Mouse (Mus musculus) liver, embryonic 14.5 days (tissue): Measurements from ENCODE around the gene 4933421I07Rik. TPM values are rescaled to one million over a fixed set of nuclear protein-coding genes. Genes with fewer than 3 reads are reported as not detected.

Experiments used
- ATAC-seq: fragments of 200-750 bp; cut with Nextera tagmentation; 2 replicates; pipeline ENCODE4 v1.8.0; 2017; ENCODE audit warnings: moderate number of reproducible peaks, mild to moderate bottlenecking, moderate library complexity; ENCODE audit not compliant: insufficient read depth
- DNase-seq, 3 experiments: peaks; one replicate each; pipeline ENCODE4 v3.0.0-alpha.2; 2012 to 2013; ENCODE audit warnings: low read depth in 3 of 3, low spot score in 3 of 3
- H3K27ac ChIP-seq: fragments of 300-500 bp; sonication (generic); 2 replicates; pipeline ENCODE4 v1.5.1; 2014; ENCODE audit warnings: moderate library complexity, mild to moderate bottlenecking, control low read depth, inconsistent platforms
- H3K27me3 ChIP-seq: fragments of 300-500 bp; sonication (generic); 2 replicates; pipeline ENCODE4 v1.6.1; 2014; ENCODE audit warnings: mild to moderate bottlenecking, low read length, moderate library complexity; ENCODE audit not compliant: control insufficient read depth, insufficient read depth
- H3K36me3 ChIP-seq: fragments of 300-500 bp; sonication (generic); replicated peaks from 2 replicates; pipeline ENCODE4 v1.6.1; 2014; ENCODE audit warnings: low read depth; ENCODE audit not compliant: control insufficient read depth, insufficient read depth
- H3K4me1 ChIP-seq, 2 experiments: fragments of 200-500 bp in 1 of 2; fragments of 300-500 bp in 1 of 2; sonication (generic) in 1 of 2; replicated peaks; 2 replicates each; pipeline ENCODE4 v1.6.1; 2012 to 2014; ENCODE audit warnings: antibody characterized with exemption in 1 of 2, inconsistent platforms in 1 of 2, low read length in 1 of 2; ENCODE audit not compliant: control insufficient read depth in 2 of 2, insufficient read depth in 2 of 2
- H3K4me2 ChIP-seq: fragments of 300-500 bp; sonication (generic); 2 replicates; pipeline ENCODE4 v1.6.1; 2014; ENCODE audit warnings: low read depth, mild to moderate bottlenecking, control low read depth, moderate library complexity
- H3K4me3 ChIP-seq, 2 experiments: fragments of 200-500 bp in 1 of 2; fragments of 300-500 bp in 1 of 2; sonication (generic) in 1 of 2; 2 replicates each; pipeline ENCODE4 v1.5.1; 2012 to 2014; ENCODE audit warnings: low read depth in 2 of 2, low read length in 2 of 2, mild to moderate bottlenecking in 2 of 2, control low read depth in 1 of 2, inconsistent platforms in 1 of 2, moderate library complexity in 1 of 2; ENCODE audit not compliant: insufficient read depth in 1 of 2
- H3K9ac ChIP-seq: fragments of 300-500 bp; sonication (generic); replicated peaks from 2 replicates; pipeline ENCODE4 v1.6.1; 2014; ENCODE audit warnings: mild to moderate bottlenecking, control low read depth, moderate library complexity
- H3K9me3 ChIP-seq: fragments of 300-500 bp; sonication (generic); 2 replicates; pipeline ENCODE4 v1.6.1; 2016; ENCODE audit warnings: low read length, mixed read lengths; ENCODE audit not compliant: control insufficient read depth
- CTCF ChIP-seq: IDR thresholded peaks from 2 replicates; pipeline ENCODE4 v1.5.1; 2016; ENCODE audit warnings: antibody characterized with exemption, low read depth, control low read depth
- EP300 ChIP-seq: IDR thresholded peaks from 2 replicates; pipeline ENCODE4 v1.6.1; 2016; ENCODE audit warnings: antibody characterized with exemption, low read depth
- WGBS: fragments of 180-500 bp; shearing (Covaris S2); extraction: QIAGEN DNeasy Blood & Tissue Kit; methylation state at CpG from one replicate; pipeline ENCODE4 v1.1.7; 2014; ENCODE audit not compliant: insufficient replicate concordance; 5-methylcytosine and 5-hydroxymethylcytosine counted together
- polyA plus RNA-seq, 2 experiments: library from polyadenylated mRNA; depleted of rRNA in 1 of 2; stranded (reverse) in 1 of 2; unstranded in 1 of 2; fragments of >200 nt; fragmentation: Nextera tagmentation in 1 of 2; extraction: Ambion mirVana in 1 of 2; gene quantifications; 2 replicates each; pipeline versions ENCODE4 v1.2.1 to v1.2.3; 2012 to 2014

4933421I07Rik gene
- not detected in 2 replicates for polyA plus RNA-seq (2012; rRNA removed)
- polyA plus RNA-seq (2014; fragmentation: Nextera tagmentation; extraction: Ambion mirVana): not detected in 2 replicates

GRCm38 (mm10) chr7:42447850-42448249 lies at the start of gene 4933421I07Rik:
Gene 4933421I07Rik, minus strand, starts transcription at chr7:42448120.
- Histone ChIP-seq H3K9me3 (no peaks in the 10 kb centered on the region), H3K4me1 (no peaks in the 10 kb centered on the region), H3K4me2 (no peak within 1 kb of the TSS), H3K4me3 (no peak within 1 kb of the TSS), H3K27me3 (no peaks in the 10 kb centered on the region), H3K9ac (no peak within 1 kb of the TSS), H3K27ac (no peak within 1 kb of the TSS), H3K36me3 (no peaks in the 10 kb centered on the region)
- TF ChIP-seq CTCF (no peak), EP300 (no peak)
- ATAC-seq (no peak), DNase-seq (no peak)
- WGBS: 56% methylated on average over 5 of the region's 5 CpGs

- no peaks in the 10 kb centered on the region for H3K27me3 ChIP-seq
- H3K4me2 ChIP-seq: no peak overlapping the region
- TF ChIP-seq EP300: no peak
- no peak for TF ChIP-seq CTCF
- WGBS: 64% methylated on average over 9 of the region's 9 CpGs
- no peak for ATAC-seq
- no peak overlapping the region for H3K27ac ChIP-seq
- H3K36me3 ChIP-seq: no peaks in the 10 kb centered on the region
- H3K4me1 ChIP-seq: no peaks in the 10 kb centered on the region
- no peaks in the 10 kb centered on the region for H3K9me3 ChIP-seq
- no peak overlapping the region for H3K4me3 ChIP-seq
- no peak overlapping the region for H3K9ac ChIP-seq
- no peak for DNase-seq
Measured at GRCm38 (mm10) chr7:42497356-42497755, 49.4 kb upstream of the 4933421I07Rik start.

- Histone ChIP-seq H3K4me3 (no peak overlapping the region), H3K4me1 (no peaks in the 10 kb centered on the region), H3K36me3 (no peaks in the 10 kb centered on the region), H3K9ac (no peak overlapping the region), H3K27me3 (no peaks in the 10 kb centered on the region), H3K27ac (no peak overlapping the region), H3K4me2 (no peak overlapping the region), H3K9me3 (no peaks in the 10 kb centered on the region)
- no peak for ATAC-seq
- TF ChIP-seq EP300 (no peak), CTCF (no peak)
- no peak for DNase-seq
- WGBS: 35% methylated on average over 1 of the region's 1 CpGs
Measured at GRCm38 (mm10) chr7:42496202-42496601, 48.3 kb upstream of the 4933421I07Rik start.

- Histone ChIP-seq H3K9me3 (no peaks in the 10 kb centered on the region), H3K4me1 (peaks cover 0 to 2% of the 10 kb centered on the region in 2 experiments; a peak in 1 of 4 replicates), H3K4me3 (no peak overlapping the region), H3K36me3 (no peaks in the 10 kb centered on the region; the same call in 1 of the 2 replicates), H3K27me3 (no peaks in the 10 kb centered on the region), H3K9ac (no peak overlapping the region), H3K4me2 (no peak overlapping the region), H3K27ac (no peak overlapping the region)
- WGBS: 57% methylated on average over 5 of the region's 5 CpGs
- TF ChIP-seq EP300 (no peak), CTCF (no peak)
- DNase-seq (no peak), ATAC-seq (no peak)
Measured at GRCm38 (mm10) chr7:42490859-42491258, 42.9 kb upstream of the 4933421I07Rik start.

GRCm38 (mm10) chr7:42490358-42490757 lies 42.4 kb upstream of the 4933421I07Rik start:
- Histone ChIP-seq H3K36me3 (no peaks in the 10 kb centered on the region; the same call in 1 of the 2 replicates), H3K4me1 (peaks cover 0 to 2% of the 10 kb centered on the region in 2 experiments; a peak in 1 of 4 replicates), H3K4me3 (no peak overlapping the region), H3K9me3 (no peaks in the 10 kb centered on the region), H3K9ac (no peak overlapping the region), H3K27me3 (no peaks in the 10 kb centered on the region), H3K4me2 (no peak overlapping the region), H3K27ac (no peak overlapping the region)
- ATAC-seq (no peak), DNase-seq (no peak)
- WGBS: 59% methylated on average over 4 of the region's 4 CpGs
- no peak for TF ChIP-seq CTCF
- TF ChIP-seq EP300: no peak
